Mouse (Mus musculus) lung, adult 10 weeks (tissue): ENCODE measurements around the gene Mepe. TPM values are rescaled to one million over a fixed set of nuclear protein-coding genes. Genes with fewer than 3 reads are reported as not detected.

Source experiments
- polyA plus RNA-seq: library from polyadenylated mRNA; stranded (reverse); fragments of 350-450 nt; fragmentation: Illumina TruSeq; extraction: RNeasy Lipid Tissue Mini Kit (QIAGEN cat#74804); gene quantifications from one replicate; pipeline ENCODE4 v1.2.3, GENCODE M21; 2014; ENCODE audit warnings: low read depth, low replicate concordance; ENCODE audit not compliant: insufficient read depth

The Mepe gene
- not detected for polyA plus RNA-seq

DNA sequence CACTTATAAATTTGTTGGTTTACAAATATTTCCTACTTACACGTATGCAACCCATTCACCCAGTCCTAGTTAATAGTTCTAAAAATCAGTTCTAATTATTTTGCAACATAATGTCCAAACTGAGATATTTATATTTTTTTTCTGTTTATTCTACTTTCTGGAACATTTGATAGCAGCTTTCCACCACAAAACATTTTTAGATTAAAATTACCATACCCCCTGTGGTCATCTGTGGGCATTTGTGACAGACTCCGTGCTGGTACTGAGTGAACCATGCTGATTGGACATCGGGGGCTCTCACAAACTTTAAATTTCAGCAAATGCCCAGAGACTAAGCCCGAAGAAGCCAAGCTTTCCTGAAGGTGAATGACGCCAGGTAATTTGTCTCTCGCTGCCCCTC, at the start of gene Mepe:
Gene Mepe (plus strand): TSS at position 301 of the 400 bp plus-strand sequence.

DNA sequence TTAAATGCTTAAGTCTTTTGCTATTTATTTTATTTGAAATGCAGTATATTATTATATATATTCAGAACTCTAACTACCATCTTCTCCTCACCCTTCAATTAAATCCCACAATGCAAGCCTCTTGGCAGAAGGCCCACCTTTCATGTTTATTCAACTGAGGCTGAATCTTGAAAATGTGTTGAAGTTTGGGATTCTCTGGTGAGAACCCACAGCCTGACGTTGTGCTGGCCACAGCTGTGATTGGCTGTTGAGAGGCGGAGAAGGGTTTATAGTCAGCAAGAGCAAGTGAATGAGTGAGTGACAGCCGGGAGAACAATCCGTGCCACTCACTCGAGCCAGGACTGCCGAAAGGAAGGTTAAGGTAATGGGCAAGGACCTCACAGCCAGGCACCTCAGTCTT, 26.1 kb upstream of the Mepe start, which contains the start of gene Ibsp:
Gene Ibsp (plus strand): TSS at position 178 of the 400 bp plus-strand sequence.

Other genes starting within 250 kb of the Mepe start
- gene Gm17660, start 247.7 kb upstream of the Mepe start, polyA plus RNA-seq: not detected
- 346 TPM for gene Sparcl1, start 211.6 kb upstream of the Mepe start, polyA plus RNA-seq
- not detected for gene Dspp, start 154.6 kb upstream of the Mepe start, polyA plus RNA-seq
- gene Dmp1, start 122.7 kb upstream of the Mepe start, polyA plus RNA-seq: not detected
- not detected for gene Ibsp, start 26.2 kb upstream of the Mepe start, polyA plus RNA-seq
- gene Spp1, start 109.8 kb downstream of the Mepe start, polyA plus RNA-seq: 157 TPM
- gene Pkd2, start 134.1 kb downstream of the Mepe start, polyA plus RNA-seq: 24.4 TPM
- 0.73 TPM for gene BC005561, start 183.0 kb downstream of the Mepe start, polyA plus RNA-seq